Mouse (Mus musculus): Measurements from ENCODE around the gene Tmprss7. TPM values are rescaled to one million over a fixed set of nuclear protein-coding genes. Genes with fewer than 3 reads are reported as not detected.

The Tmprss7 gene
- total and polyA plus RNA-seq, 2 experiments: under 0.01 to 0.04 TPM

GRCm38 (mm10) chr16:45653009-45653933, 40.2 kb downstream of the Tmprss7 start:
- Histone ChIP-seq H3K79me2 (ENCODE audit: control insufficient read depth, insufficient read depth, low read length) (no peaks in the 10 kb centered on the region), H3K36me3 (ENCODE audit: control insufficient read depth, insufficient read depth, low read length) (no peaks in the 10 kb centered on the region), H3K9ac (ENCODE audit: low read depth, low read length) (no peak overlapping the region), H3K27ac (replicated peaks; ENCODE audit: insufficient read depth, low read depth, low read length) (no peak overlapping the region), H3K4me1 (ENCODE audit: control insufficient read depth, insufficient read depth, low read length) (peaks cover 6% of the 10 kb centered on the region; the same call in 1 of the 2 replicates), H3K27me3 (ENCODE audit: control insufficient read depth, insufficient read depth, low read length) (no peaks in the 10 kb centered on the region), H3K4me3 (ENCODE audit: insufficient read depth, low read depth, low read length) (peak overlapping the region; percentile 47; the same call in 1 of the 2 replicates)
- 27% methylated on average over 17 of the region's 17 CpGs for WGBS
- no peak for TF ChIP-seq CTCF (IDR thresholded peaks at IDR 0.05; ENCODE audit: low read depth, low read length)
- no peak for TF ChIP-seq POLR2A (IDR thresholded peaks at IDR 0.05; ENCODE audit: extremely low read depth, insufficient read depth, low read length)
- no peak for DNase-seq (ENCODE audit: extremely low read depth, low read depth, low spot score)

GRCm38 (mm10) chr16:45651497-45651896, 42.0 kb downstream of the Tmprss7 start:
- TF ChIP-seq POLR2A (IDR thresholded peaks at IDR 0.05; ENCODE audit: extremely low read depth, insufficient read depth, low read length) (no peak), CTCF (IDR thresholded peaks at IDR 0.05; ENCODE audit: low read depth, low read length) (no peak)
- 61% methylated on average over 2 of the region's 2 CpGs for WGBS
- H3K27me3 ChIP-seq (ENCODE audit: control insufficient read depth, insufficient read depth, low read length): no peaks in the 10 kb centered on the region
- no peak overlapping the region for H3K9ac ChIP-seq (ENCODE audit: low read depth, low read length)
- DNase-seq (ENCODE audit: extremely low read depth, low read depth, low spot score): peak; percentile 19
- no peaks in the 10 kb centered on the region for H3K79me2 ChIP-seq (ENCODE audit: control insufficient read depth, insufficient read depth, low read length)
- no peak overlapping the region for H3K4me3 ChIP-seq (ENCODE audit: insufficient read depth, low read depth, low read length)
- H3K27ac ChIP-seq (replicated peaks; ENCODE audit: insufficient read depth, low read depth, low read length): no peak overlapping the region
- H3K36me3 ChIP-seq (ENCODE audit: control insufficient read depth, insufficient read depth, low read length): no peaks in the 10 kb centered on the region
- peaks cover 6% of the 10 kb centered on the region; the same call in 1 of the 2 replicates for H3K4me1 ChIP-seq (ENCODE audit: control insufficient read depth, insufficient read depth, low read length)

DNA sequence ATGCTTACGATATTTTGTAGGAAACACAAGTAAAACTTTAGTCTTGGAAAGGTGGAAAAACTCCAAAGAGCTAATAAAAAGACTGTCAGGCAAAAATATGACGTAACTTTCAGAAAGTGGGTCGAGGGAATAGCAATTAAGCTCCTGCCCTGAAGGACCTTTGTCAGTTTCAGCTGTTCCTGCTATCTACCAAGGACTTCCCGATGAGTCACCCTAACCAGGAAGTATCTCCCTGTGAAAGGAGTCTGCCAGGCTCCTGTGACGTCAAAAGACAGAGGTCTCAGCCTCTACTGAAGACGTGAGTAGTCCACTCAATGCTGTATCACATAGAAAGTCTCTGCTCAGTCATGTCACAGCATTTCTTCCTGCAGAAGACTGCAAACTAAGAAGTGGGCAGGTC, 49.1 kb downstream of the Tmprss7 start:
- TF ChIP-seq POLR2A (IDR thresholded peaks at IDR 0.05; ENCODE audit: extremely low read depth, insufficient read depth, low read length) (no peak), CTCF (IDR thresholded peaks at IDR 0.05; ENCODE audit: low read depth, low read length) (no peak)
- 17% methylated on average over 6 of the region's 6 CpGs for WGBS
- Histone ChIP-seq H3K27ac (replicated peaks; ENCODE audit: insufficient read depth, low read depth, low read length) (no peak overlapping the region; the same call in 1 of the 2 replicates), H3K27me3 (ENCODE audit: control insufficient read depth, insufficient read depth, low read length) (no peaks in the 10 kb centered on the region), H3K9ac (ENCODE audit: low read depth, low read length) (no peak overlapping the region), H3K4me1 (ENCODE audit: control insufficient read depth, insufficient read depth, low read length) (peaks cover 16% of the 10 kb centered on the region), H3K79me2 (ENCODE audit: control insufficient read depth, insufficient read depth, low read length) (no peaks in the 10 kb centered on the region), H3K36me3 (ENCODE audit: control insufficient read depth, insufficient read depth, low read length) (no peaks in the 10 kb centered on the region), H3K4me3 (ENCODE audit: insufficient read depth, low read depth, low read length) (no peak overlapping the region)
- peak; percentile 61 for DNase-seq (ENCODE audit: extremely low read depth, low read depth, low spot score)

DNA sequence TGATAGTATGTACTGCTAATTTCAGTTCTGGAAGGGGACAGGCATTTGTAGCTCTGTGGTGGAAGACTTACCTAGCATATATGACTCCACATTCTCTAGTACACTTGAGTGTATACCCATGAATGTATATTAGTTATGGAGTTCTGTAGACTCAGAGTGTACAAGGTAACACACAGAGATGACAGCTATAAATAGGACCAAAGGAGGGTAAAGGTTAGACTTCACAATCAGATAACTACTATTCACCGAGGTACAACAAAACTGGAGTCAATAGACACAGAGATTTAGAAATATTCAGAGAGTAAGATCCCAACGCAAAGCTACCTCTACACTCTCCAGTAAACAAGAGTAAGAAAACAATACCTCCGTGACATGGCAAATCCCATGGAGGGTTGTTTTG, 49.5 kb downstream of the Tmprss7 start:
- H3K4me1 ChIP-seq (ENCODE audit: control insufficient read depth, insufficient read depth, low read length): peaks cover 16% of the 10 kb centered on the region
- 26% methylated on average over 3 of the region's 3 CpGs for WGBS
- H3K27ac ChIP-seq (replicated peaks; ENCODE audit: insufficient read depth, low read depth, low read length): no peak overlapping the region
- H3K36me3 ChIP-seq (ENCODE audit: control insufficient read depth, insufficient read depth, low read length): no peaks in the 10 kb centered on the region
- DNase-seq (ENCODE audit: extremely low read depth, low read depth, low spot score): peak; percentile 58
- H3K9ac ChIP-seq (ENCODE audit: low read depth, low read length): no peak overlapping the region
- H3K27me3 ChIP-seq (ENCODE audit: control insufficient read depth, insufficient read depth, low read length): no peaks in the 10 kb centered on the region
- no peaks in the 10 kb centered on the region for H3K79me2 ChIP-seq (ENCODE audit: control insufficient read depth, insufficient read depth, low read length)
- no peak overlapping the region for H3K4me3 ChIP-seq (ENCODE audit: insufficient read depth, low read depth, low read length)
- TF ChIP-seq CTCF (IDR thresholded peaks at IDR 0.05; ENCODE audit: low read depth, low read length) (no peak), POLR2A (IDR thresholded peaks at IDR 0.05; ENCODE audit: extremely low read depth, insufficient read depth, low read length) (no peak)

- Histone ChIP-seq H3K4me3 (ENCODE audit: insufficient read depth, low read depth, low read length) (no peak overlapping the region), H3K27me3 (ENCODE audit: control insufficient read depth, insufficient read depth, low read length) (no peaks in the 10 kb centered on the region), H3K4me1 (ENCODE audit: control insufficient read depth, insufficient read depth, low read length) (peaks cover 16% of the 10 kb centered on the region), H3K9ac (ENCODE audit: low read depth, low read length) (no peak overlapping the region), H3K79me2 (ENCODE audit: control insufficient read depth, insufficient read depth, low read length) (no peaks in the 10 kb centered on the region), H3K27ac (replicated peaks; ENCODE audit: insufficient read depth, low read depth, low read length) (peak overlapping the region; percentile 9; the same call in 1 of the 2 replicates), H3K36me3 (ENCODE audit: control insufficient read depth, insufficient read depth, low read length) (no peaks in the 10 kb centered on the region)
- no peak for TF ChIP-seq CTCF (IDR thresholded peaks at IDR 0.05; ENCODE audit: low read depth, low read length)
- TF ChIP-seq POLR2A (IDR thresholded peaks at IDR 0.05; ENCODE audit: extremely low read depth, insufficient read depth, low read length): no peak
- WGBS: 22% methylated on average over 3 of the region's 3 CpGs
- DNase-seq (ENCODE audit: extremely low read depth, low read depth, low spot score): peak; percentile 69
Measured at GRCm38 (mm10) chr16:45641301-45641700, 52.2 kb downstream of the Tmprss7 start.

All from liver, adult 2 months (tissue).